Mouse (Mus musculus) thymus, adult 2 months (tissue): ENCODE results near the gene Gm28374.

Source experiments
- CTCF ChIP-seq: fragments of 200-500 bp; IDR thresholded peaks from 2 replicates; pipeline ENCODE4 v1.5.1; 2012; ENCODE audit warnings: mild to moderate bottlenecking, control low read depth, low read length, moderate library complexity, borderline replicate concordance; ENCODE audit not compliant: control insufficient read depth, poor library complexity, insufficient read depth; ENCODE audit errors: extremely low read depth
- POLR2A ChIP-seq: fragments of 200-500 bp; IDR thresholded peaks from 2 replicates; pipeline ENCODE4 v1.6.1; 2012; ENCODE audit warnings: mild to moderate bottlenecking, low read length, control low read depth, moderate library complexity; ENCODE audit not compliant: control insufficient read depth, poor library complexity, insufficient read depth; ENCODE audit errors: extremely low read depth

DNA sequence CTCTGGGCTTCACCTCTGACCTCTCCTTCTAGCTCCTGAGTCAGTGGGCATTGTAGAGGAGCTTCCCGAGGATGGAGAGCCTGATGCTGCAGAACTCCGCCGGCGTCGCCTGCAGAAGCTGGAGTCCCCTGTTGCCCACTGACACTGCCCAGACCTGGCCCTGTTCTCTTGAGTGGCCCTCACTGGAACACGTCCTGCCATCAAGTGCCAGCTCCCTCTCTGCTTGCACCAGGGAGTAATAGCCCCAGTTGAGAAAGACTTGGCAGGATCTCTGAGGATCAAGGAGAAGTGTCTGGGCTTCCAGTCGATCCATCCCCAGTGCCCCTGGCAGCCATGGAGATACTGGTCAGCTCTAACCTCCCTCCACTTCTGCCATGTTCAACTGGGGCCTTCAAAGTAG lies 29.5 kb downstream of the Gm28374 start:
- TF ChIP-seq CTCF, result no peak
- TF ChIP-seq POLR2A, result no peak
